Comparison of ENCODE assay signal across 8 mouse cellular contexts in genomic region chr1:34460061-34460441, GRCm38 (mm10). TPM values are rescaled to one million over a fixed set of nuclear protein-coding genes. Genes with fewer than 3 reads are reported as not detected.
DNase-seq lines count a peak whose midpoint lies in the region; ATAC-seq lines count a peak whose summit lies in the region.

No protein-coding gene starts in this region.

- H3K9ac ChIP-seq in forebrain, embryonic 12.5 days = peak overlapping the region; percentile 58
- no peak overlapping the region; the same call in 1 of the 2 replicates for H3K9ac ChIP-seq in limb, embryonic 11.5 days (ENCODE audit: low read length)
- H3K9ac ChIP-seq in midbrain, embryonic 12.5 days (replicated peaks) = peak overlapping the region; percentile 42

- ATAC-seq in forebrain, embryonic 12.5 days (ENCODE audit: low FRiP score) = no peak
- ATAC-seq in limb, embryonic 11.5 days (ENCODE audit: insufficient number of reproducible peaks, low FRiP score, low TSS enrichment, low read depth) = no peak; the same call in 1 of the 2 replicates
- ATAC-seq in midbrain, embryonic 12.5 days (ENCODE audit: low FRiP score, low read depth) = peak; percentile 27

- peak overlapping the region; percentile 94 for H3K4me2 ChIP-seq in forebrain, embryonic 12.5 days
- H3K4me2 ChIP-seq in limb, embryonic 11.5 days (ENCODE audit: low read depth, severe bottlenecking) = peak overlapping the region; percentile 74
- H3K4me2 ChIP-seq in midbrain, embryonic 12.5 days (replicated peaks) = peak overlapping the region; percentile 90

- peak; percentile 27 for DNase-seq in adrenal gland, postnatal 10 days
- DNase-seq in adrenal gland, adult (ENCODE audit: inconsistent age in 2 of 2, low spot score in 1 of 2) = no peak
- DNase-seq in A20 (ENCODE audit: low read depth, low spot score) = peak; percentile 62
- DNase-seq in limb, embryonic 11.5 days (ENCODE audit: low spot score) = no peak
- DNase-seq in cerebellum, adult 9-11 months = no peak
- no peak for DNase-seq in right cerebral cortex, postnatal 36 days (ENCODE audit: low spot score in 2 of 2)

- H3K27ac ChIP-seq in forebrain, embryonic 12.5 days = no peak overlapping the region
- no peak overlapping the region for H3K27ac ChIP-seq in limb, embryonic 11.5 days (replicated peaks; ENCODE audit: low read depth, low read length)
- H3K27ac ChIP-seq in midbrain, embryonic 12.5 days (replicated peaks) = no peak overlapping the region

- WGBS in forebrain, embryonic 12.5 days = 3% methylated on average over 15 of the region's 15 CpGs
- 2% methylated on average over 15 of the region's 15 CpGs for WGBS in limb, embryonic 11.5 days
- WGBS in midbrain, embryonic 12.5 days = 2% methylated on average over 15 of the region's 15 CpGs

- no peaks in the 10 kb centered on the region for H3K36me3 ChIP-seq in forebrain, embryonic 12.5 days (replicated peaks)
- H3K36me3 ChIP-seq in limb, embryonic 11.5 days (ENCODE audit: control insufficient read depth, insufficient read depth, low read length) = no peaks in the 10 kb centered on the region
- H3K36me3 ChIP-seq in midbrain, embryonic 12.5 days = no peaks in the 10 kb centered on the region

- no peaks in the 10 kb centered on the region for H3K9me3 ChIP-seq in forebrain, embryonic 12.5 days
- H3K9me3 ChIP-seq in limb, embryonic 11.5 days (ENCODE audit: control insufficient read depth, low read length) = no peaks in the 10 kb centered on the region
- no peaks in the 10 kb centered on the region for H3K9me3 ChIP-seq in midbrain, embryonic 12.5 days

- H3K4me1 ChIP-seq in forebrain, embryonic 12.5 days = peaks cover 8% of the 10 kb centered on the region
- no peaks in the 10 kb centered on the region for H3K4me1 ChIP-seq in limb, embryonic 11.5 days (ENCODE audit: control insufficient read depth, insufficient read depth, low read length)
- peaks cover 13% of the 10 kb centered on the region for H3K4me1 ChIP-seq in midbrain, embryonic 12.5 days

- H3K4me3 ChIP-seq in forebrain, embryonic 12.5 days (replicated peaks) = peak overlapping the region; percentile 57
- H3K4me3 ChIP-seq in limb, embryonic 11.5 days (ENCODE audit: low read depth, low read length) = peak overlapping the region; percentile 40
- peak overlapping the region; percentile 60 for H3K4me3 ChIP-seq in midbrain, embryonic 12.5 days

- H3K27me3 ChIP-seq in forebrain, embryonic 12.5 days = peaks cover 50% of the 10 kb centered on the region
- peaks cover 19% of the 10 kb centered on the region; the same call in 1 of the 2 replicates for H3K27me3 ChIP-seq in limb, embryonic 11.5 days (ENCODE audit: control insufficient read depth, insufficient read depth, low read length)
- H3K27me3 ChIP-seq in midbrain, embryonic 12.5 days = peaks cover 73% of the 10 kb centered on the region

RNA-seq across cellular contexts. Expression of gene Ptpn18, which starts 0.5 kb away (rescaled TPM):
- total RNA-seq in adrenal gland, postnatal 10 days (2021) = 10 to 100 TPM; 10.6 to 11.3 TPM
- 3.3 and 5.4 TPM in 2 replicates for polyA plus RNA-seq in forebrain, embryonic 12.5 days (2016; fragmentation: Nextera tagmentation; extraction: Ambion mirVana)
- polyA plus RNA-seq in limb, embryonic 11.5 days (2014; fragmentation: Nextera tagmentation; extraction: Ambion mirVana) = 7.6 and 7.9 TPM in 2 replicates
- polyA plus RNA-seq in midbrain, embryonic 12.5 days (2016; fragmentation: Nextera tagmentation; extraction: Ambion mirVana) = 6.8 and 6.9 TPM in 2 replicates

RNA-seq across cellular contexts. Expression of gene Imp4, which starts 20.4 kb away (rescaled TPM):
- total RNA-seq in adrenal gland, postnatal 10 days (2021) = 10 to 100 TPM; 50.7 to 60.9 TPM
- 71.8 and 81.3 TPM in 2 replicates for polyA plus RNA-seq in forebrain, embryonic 12.5 days (2016; fragmentation: Nextera tagmentation; extraction: Ambion mirVana)
- polyA plus RNA-seq in limb, embryonic 11.5 days (2014; fragmentation: Nextera tagmentation; extraction: Ambion mirVana) = 102 and 118 TPM in 2 replicates
- 81.3 and 83.5 TPM in 2 replicates for polyA plus RNA-seq in midbrain, embryonic 12.5 days (2016; fragmentation: Nextera tagmentation; extraction: Ambion mirVana)

RNA-seq across cellular contexts. Expression of gene Ccdc115, which starts 20.6 kb away (rescaled TPM):
- 10 to 100 TPM; 20.7 to 22.0 TPM for total RNA-seq in adrenal gland, postnatal 10 days (2021)
- 68.9 and 69.8 TPM in 2 replicates for polyA plus RNA-seq in forebrain, embryonic 12.5 days (2016; fragmentation: Nextera tagmentation; extraction: Ambion mirVana)
- polyA plus RNA-seq in limb, embryonic 11.5 days (2014; fragmentation: Nextera tagmentation; extraction: Ambion mirVana) = 52.6 and 53.8 TPM in 2 replicates
- polyA plus RNA-seq in midbrain, embryonic 12.5 days (2016; fragmentation: Nextera tagmentation; extraction: Ambion mirVana) = 70.4 and 73.6 TPM in 2 replicates

RNA-seq across cellular contexts. Expression of gene Prss39, which starts 38.2 kb away (rescaled TPM):
- total RNA-seq in adrenal gland, postnatal 10 days (2021) = not detected
- not detected in 2 replicates for polyA plus RNA-seq in forebrain, embryonic 12.5 days (2016; fragmentation: Nextera tagmentation; extraction: Ambion mirVana)
- polyA plus RNA-seq in limb, embryonic 11.5 days (2014; fragmentation: Nextera tagmentation; extraction: Ambion mirVana) = not detected in 2 replicates
- not detected in 2 replicates for polyA plus RNA-seq in midbrain, embryonic 12.5 days (2016; fragmentation: Nextera tagmentation; extraction: Ambion mirVana)

Comparison
In these comparisons a context has a peak if more than half of its experiments do, and no peak if none do; other contexts are left out.
1. DNase-seq: peak in adrenal gland, postnatal 10 days (single experiment) and A20 (single experiment); none in adrenal gland, adult (0 of 2), limb, embryonic 11.5 days (single experiment), cerebellum, adult 9-11 months (single experiment) and right cerebral cortex, postnatal 36 days (0 of 2).
2. Peak in every context shown above with its lines, with median percentiles within 50 percentile points of each other: H3K4me2 ChIP-seq and H3K4me3 ChIP-seq.